8 mouse cellular contexts compared by ENCODE assay signal in the genomic region with DNA sequence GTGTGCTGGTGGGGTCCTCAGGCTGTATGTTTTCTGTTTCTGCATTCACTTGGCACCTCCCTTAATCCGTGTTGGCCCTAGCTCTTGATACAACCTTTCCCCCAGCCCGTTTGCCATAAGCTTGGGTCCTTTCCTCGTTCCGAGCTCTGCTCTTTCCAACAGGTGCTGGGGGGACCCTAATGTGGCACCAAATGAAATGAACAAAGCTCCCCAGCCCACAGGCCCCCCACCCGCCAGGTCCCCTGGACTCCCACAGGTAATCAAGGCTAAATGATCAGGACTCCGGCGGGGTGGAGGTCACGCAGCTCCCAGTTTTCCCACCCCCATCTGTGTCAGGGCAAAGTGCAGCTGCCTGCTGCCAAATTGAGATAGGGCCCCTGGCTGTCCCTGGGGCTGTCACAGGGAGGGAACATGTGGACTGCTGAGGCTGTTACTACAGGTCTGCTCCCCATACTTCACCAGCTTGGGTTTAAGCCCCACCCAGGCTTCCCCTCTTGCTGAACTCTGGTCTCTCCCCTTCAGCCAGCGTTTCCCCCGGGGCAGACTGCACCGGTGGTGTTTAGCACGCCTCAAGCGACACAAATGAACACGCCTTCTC. TPM values are rescaled to one million over a fixed set of nuclear protein-coding genes. Genes with fewer than 3 reads are reported as not detected.
DNase-seq lines count a peak whose midpoint lies in the region; ATAC-seq lines count a peak whose summit lies in the region.

No protein-coding gene starts in this region.

- no peaks in the 10 kb centered on the region for H3K27me3 ChIP-seq in heart, embryonic 11.5 days (ENCODE audit: control insufficient read depth, insufficient read depth, low read length)
- no peaks in the 10 kb centered on the region for H3K27me3 ChIP-seq in kidney, embryonic 16.5 days (ENCODE audit: insufficient read depth, low read length)
- no peaks in the 10 kb centered on the region for H3K27me3 ChIP-seq in midbrain, embryonic 12.5 days

- 6% methylated on average over 14 of the region's 14 CpGs for WGBS in heart, embryonic 11.5 days (ENCODE audit: insufficient replicate concordance)
- WGBS in kidney, embryonic 16.5 days = 2% methylated on average over 14 of the region's 14 CpGs
- 19% methylated on average over 14 of the region's 14 CpGs for WGBS in midbrain, embryonic 12.5 days

- peak overlapping the region; percentile 98 for H3K4me2 ChIP-seq in heart, embryonic 11.5 days
- H3K4me2 ChIP-seq in kidney, embryonic 16.5 days (replicated peaks; ENCODE audit: low read depth, low read length) = peak overlapping the region; percentile 99
- H3K4me2 ChIP-seq in midbrain, embryonic 12.5 days (replicated peaks) = peak overlapping the region; percentile 90

- H3K4me3 ChIP-seq in heart, embryonic 11.5 days (ENCODE audit: low read depth, low read length) = peak overlapping the region; percentile 97
- H3K4me3 ChIP-seq in kidney, embryonic 16.5 days (ENCODE audit: low read length) = peak overlapping the region; percentile 97
- H3K4me3 ChIP-seq in midbrain, embryonic 12.5 days = peak overlapping the region; percentile 93

- peak; percentile 96 for DNase-seq in heart, adult 11 months
- DNase-seq in heart, postnatal 25 days (ENCODE audit: low spot score) = no peak
- peak; percentile 67 for DNase-seq in c-Kit-positive CD71-positive TER-119-positive erythroid progenitor cells, embryonic 14.5 days (ENCODE audit: low spot score)
- DNase-seq in thymus, postnatal 0 days (ENCODE audit: low spot score) = peak; percentile 39
- DNase-seq in right cerebral cortex, adult 18-20 months = no peak

- peak overlapping the region; percentile 94 for H3K9ac ChIP-seq in heart, embryonic 11.5 days (ENCODE audit: low read depth, low read length)
- peak overlapping the region; percentile 96 for H3K9ac ChIP-seq in kidney, embryonic 16.5 days (replicated peaks; ENCODE audit: low read length)
- H3K9ac ChIP-seq in midbrain, embryonic 12.5 days (replicated peaks) = peak overlapping the region; percentile 97

- H3K36me3 ChIP-seq in heart, embryonic 11.5 days (ENCODE audit: control insufficient read depth, insufficient read depth, low read length) = peaks cover 33% of the 10 kb centered on the region
- peaks cover 36% of the 10 kb centered on the region for H3K36me3 ChIP-seq in kidney, embryonic 16.5 days (ENCODE audit: insufficient read depth, low read length)
- peaks cover 40% of the 10 kb centered on the region for H3K36me3 ChIP-seq in midbrain, embryonic 12.5 days

- ATAC-seq in heart, embryonic 11.5 days (replicated peaks; ENCODE audit: insufficient number of reproducible peaks, low FRiP score, low TSS enrichment) = no peak; the same call in 1 of the 2 replicates
- ATAC-seq in kidney, embryonic 16.5 days (ENCODE audit: low FRiP score, low TSS enrichment) = 0 out of 2 replicates have a peak, but pooled peaks have one; percentile 8
- ATAC-seq in midbrain, embryonic 12.5 days (ENCODE audit: low FRiP score, low read depth) = no peak

- peaks cover 20% of the 10 kb centered on the region for H3K4me1 ChIP-seq in heart, embryonic 11.5 days (ENCODE audit: control insufficient read depth, insufficient read depth, low read length)
- H3K4me1 ChIP-seq in kidney, embryonic 16.5 days (ENCODE audit: insufficient read depth, low read length) = peaks cover 14% of the 10 kb centered on the region
- peaks cover 19% of the 10 kb centered on the region for H3K4me1 ChIP-seq in midbrain, embryonic 12.5 days

- no peaks in the 10 kb centered on the region for H3K9me3 ChIP-seq in heart, embryonic 11.5 days (replicated peaks; ENCODE audit: control insufficient read depth, low read length)
- H3K9me3 ChIP-seq in kidney, embryonic 16.5 days (ENCODE audit: low read length) = no peaks in the 10 kb centered on the region
- no peaks in the 10 kb centered on the region for H3K9me3 ChIP-seq in midbrain, embryonic 12.5 days

- intact Hi-C loops in heart, postnatal 25 days (cut with DNase I) = loop anchor here (2.0 kb wide), 2 partner anchors 19 kb away; a partner anchor contains a TSS

- H3K27ac ChIP-seq in heart, embryonic 11.5 days (ENCODE audit: low read depth, low read length) = peak overlapping the region; percentile 96
- peak overlapping the region; percentile 95 for H3K27ac ChIP-seq in kidney, embryonic 16.5 days (ENCODE audit: low read length)
- H3K27ac ChIP-seq in midbrain, embryonic 12.5 days (replicated peaks) = peak overlapping the region; percentile 95

RNA-seq across cellular contexts. Expression of a gene that starts 5.7 kb away (rescaled TPM):
- 100 to 1,000 TPM; 388 to 397 TPM for total RNA-seq in heart, postnatal 25 days (2021)
- polyA plus RNA-seq in heart, embryonic 11.5 days (2014; fragmentation: Nextera tagmentation; extraction: Ambion mirVana) = 117 and 133 TPM in 2 replicates
- polyA plus RNA-seq in kidney, embryonic 16.5 days (2015; fragmentation: Nextera tagmentation; extraction: Ambion mirVana) = 183 and 193 TPM in 2 replicates
- polyA plus RNA-seq in midbrain, embryonic 12.5 days (2016; fragmentation: Nextera tagmentation; extraction: Ambion mirVana) = 191 and 210 TPM in 2 replicates
- 105 and 110 TPM in 2 replicates for polyA plus RNA-seq in thymus, postnatal 0 days (2015; fragmentation: Nextera tagmentation; extraction: Ambion mirVana)

RNA-seq across cellular contexts. Expression of a gene that starts 19.2 kb away (rescaled TPM):
- 10 to 100 TPM; 28.3 to 31.4 TPM for total RNA-seq in heart, postnatal 25 days (2021)
- 2.6 and 4.9 TPM in 2 replicates for polyA plus RNA-seq in heart, embryonic 11.5 days (2014; fragmentation: Nextera tagmentation; extraction: Ambion mirVana)
- polyA plus RNA-seq in kidney, embryonic 16.5 days (2015; fragmentation: Nextera tagmentation; extraction: Ambion mirVana) = 7.6 and 8.0 TPM in 2 replicates
- 17.9 and 18.0 TPM in 2 replicates for polyA plus RNA-seq in midbrain, embryonic 12.5 days (2016; fragmentation: Nextera tagmentation; extraction: Ambion mirVana)
- polyA plus RNA-seq in thymus, postnatal 0 days (2015; fragmentation: Nextera tagmentation; extraction: Ambion mirVana) = 2.1 and 2.3 TPM in 2 replicates

RNA-seq across cellular contexts. Expression of a gene that starts 22.4 kb away (rescaled TPM):
- total RNA-seq in heart, postnatal 25 days (2021) = 100 to 1,000 TPM; 190 to 201 TPM
- 275 and 327 TPM in 2 replicates for polyA plus RNA-seq in heart, embryonic 11.5 days (2014; fragmentation: Nextera tagmentation; extraction: Ambion mirVana)
- polyA plus RNA-seq in kidney, embryonic 16.5 days (2015; fragmentation: Nextera tagmentation; extraction: Ambion mirVana) = 377 and 378 TPM in 2 replicates
- polyA plus RNA-seq in midbrain, embryonic 12.5 days (2016; fragmentation: Nextera tagmentation; extraction: Ambion mirVana) = 432 and 443 TPM in 2 replicates
- polyA plus RNA-seq in thymus, postnatal 0 days (2015; fragmentation: Nextera tagmentation; extraction: Ambion mirVana) = 264 TPM in 2 replicates

RNA-seq across cellular contexts. Expression of a gene that starts 43.7 kb away (rescaled TPM):
- 10 to 100 TPM in 1 of 2 experiments, 1 to 10 TPM in 1; 9.0 to 10.5 TPM for total RNA-seq in heart, postnatal 25 days (2021)
- polyA plus RNA-seq in heart, embryonic 11.5 days (2014; fragmentation: Nextera tagmentation; extraction: Ambion mirVana) = 65.0 and 65.9 TPM in 2 replicates
- polyA plus RNA-seq in kidney, embryonic 16.5 days (2015; fragmentation: Nextera tagmentation; extraction: Ambion mirVana) = 107 and 119 TPM in 2 replicates
- polyA plus RNA-seq in midbrain, embryonic 12.5 days (2016; fragmentation: Nextera tagmentation; extraction: Ambion mirVana) = 84.5 and 87.6 TPM in 2 replicates
- polyA plus RNA-seq in thymus, postnatal 0 days (2015; fragmentation: Nextera tagmentation; extraction: Ambion mirVana) = 116 and 117 TPM in 2 replicates

RNA-seq across cellular contexts. Expression of a gene that starts 43.7 kb away (rescaled TPM):
- 1 to 10 TPM; 1.5 to 2.1 TPM for total RNA-seq in heart, postnatal 25 days (2021)
- polyA plus RNA-seq in heart, embryonic 11.5 days (2014; fragmentation: Nextera tagmentation; extraction: Ambion mirVana) = 5.7 and 6.7 TPM in 2 replicates
- polyA plus RNA-seq in kidney, embryonic 16.5 days (2015; fragmentation: Nextera tagmentation; extraction: Ambion mirVana) = 18.7 and 20.1 TPM in 2 replicates
- 30.7 and 32.8 TPM in 2 replicates for polyA plus RNA-seq in midbrain, embryonic 12.5 days (2016; fragmentation: Nextera tagmentation; extraction: Ambion mirVana)
- polyA plus RNA-seq in thymus, postnatal 0 days (2015; fragmentation: Nextera tagmentation; extraction: Ambion mirVana) = 5.3 and 7.1 TPM in 2 replicates

Comparison
In these comparisons a context has a peak if more than half of its experiments do, and no peak if none do; other contexts are left out.
1. DNase-seq: peak in heart, adult 11 months (single experiment), c-Kit-positive CD71-positive TER-119-positive erythroid progenitor cells, embryonic 14.5 days (single experiment) and thymus, postnatal 0 days (single experiment); none in heart, postnatal 25 days (single experiment) and right cerebral cortex, adult 18-20 months (single experiment).
2. Peak in every context shown above with its lines, with median percentiles within 50 percentile points of each other: H3K27ac ChIP-seq, H3K4me2 ChIP-seq, H3K4me3 ChIP-seq and H3K9ac ChIP-seq.